Mouse (Mus musculus) embryonic fibroblast, embryonic 13.5 days (primary cell): ENCODE data around the gene Extl1.

ENCODE experiments used
- CTCF ChIP-seq: IDR thresholded peaks from 2 replicates; pipeline ENCODE4 v1.5.1; 2011; ENCODE audit warnings: mild to moderate bottlenecking, control low read depth, low read length, moderate library complexity, borderline replicate concordance; ENCODE audit not compliant: insufficient read depth
- POLR2A ChIP-seq: IDR thresholded peaks from 2 replicates; pipeline ENCODE4 v1.6.1; 2011; ENCODE audit warnings: low read depth, mild to moderate bottlenecking, control low read depth, low read length, moderate library complexity

- TF ChIP-seq POLR2A = no peak
- no peak for TF ChIP-seq CTCF
Observed at GRCm38 (mm10) chr4:134310106-134310505, 73.5 kb downstream of the Extl1 start.
